Mouse (Mus musculus): ENCODE data around the gene Dph5. TPM values are rescaled to one million over a fixed set of nuclear protein-coding genes. Genes with fewer than 3 reads are reported as not detected.

Dph5 gene
- polyA plus RNA-seq, 1 experiment from 2014 or later, result 21.8 TPM

GRCm38 (mm10) chr3:115971891-115972646, 84.4 kb downstream of the Dph5 start:
- WGBS, result 95% methylated on average over 14 of the region's 14 CpGs
- H3K4me2 ChIP-seq (ENCODE audit: low read length), result no peak overlapping the region
- no peak overlapping the region for H3K4me3 ChIP-seq (ENCODE audit: low read depth, low read length)
- peaks cover 5% of the 10 kb centered on the region; the same call in 1 of the 2 replicates for H3K36me3 ChIP-seq (ENCODE audit: control insufficient read depth, insufficient read depth, low read length)
- H3K4me1 ChIP-seq (ENCODE audit: control insufficient read depth, insufficient read depth, low read length), result no peaks in the 10 kb centered on the region
- H3K9me3 ChIP-seq (replicated peaks; ENCODE audit: control insufficient read depth, low read length, poor library complexity, severe bottlenecking), result no peaks in the 10 kb centered on the region
- no peak overlapping the region for H3K27ac ChIP-seq (ENCODE audit: low read length)
- ATAC-seq, result no peak
- H3K9ac ChIP-seq (ENCODE audit: low read depth, low read length), result no peak overlapping the region
- no peaks in the 10 kb centered on the region for H3K27me3 ChIP-seq (ENCODE audit: control insufficient read depth, insufficient read depth, low read depth, low read length)

GRCm38 (mm10) chr3:115974228-115974627, 86.6 kb downstream of the Dph5 start:
- Histone ChIP-seq H3K4me1 (ENCODE audit: control insufficient read depth, insufficient read depth, low read length) (no peaks in the 10 kb centered on the region), H3K27ac (ENCODE audit: low read length) (no peak overlapping the region), H3K4me3 (ENCODE audit: low read depth, low read length) (no peak overlapping the region), H3K9me3 (replicated peaks; ENCODE audit: control insufficient read depth, low read length, poor library complexity, severe bottlenecking) (no peaks in the 10 kb centered on the region), H3K27me3 (ENCODE audit: control insufficient read depth, insufficient read depth, low read depth, low read length) (no peaks in the 10 kb centered on the region), H3K36me3 (ENCODE audit: control insufficient read depth, insufficient read depth, low read length) (peaks cover 10% of the 10 kb centered on the region; the same call in 1 of the 2 replicates), H3K9ac (ENCODE audit: low read depth, low read length) (no peak overlapping the region), H3K4me2 (ENCODE audit: low read length) (no peak overlapping the region)
- ATAC-seq, result no peak
- 92% methylated on average over 6 of the region's 6 CpGs for WGBS

GRCm38 (mm10) chr3:115974995-115975394, 87.4 kb downstream of the Dph5 start:
- Histone ChIP-seq H3K9me3 (replicated peaks; ENCODE audit: control insufficient read depth, low read length, poor library complexity, severe bottlenecking) (no peaks in the 10 kb centered on the region), H3K9ac (ENCODE audit: low read depth, low read length) (no peak overlapping the region), H3K36me3 (ENCODE audit: control insufficient read depth, insufficient read depth, low read length) (peaks cover 10% of the 10 kb centered on the region; the same call in 1 of the 2 replicates), H3K4me1 (ENCODE audit: control insufficient read depth, insufficient read depth, low read length) (no peaks in the 10 kb centered on the region), H3K4me3 (ENCODE audit: low read depth, low read length) (no peak overlapping the region), H3K27ac (ENCODE audit: low read length) (no peak overlapping the region), H3K4me2 (ENCODE audit: low read length) (no peak overlapping the region), H3K27me3 (ENCODE audit: control insufficient read depth, insufficient read depth, low read depth, low read length) (no peaks in the 10 kb centered on the region)
- 91% methylated on average over 10 of the region's 10 CpGs for WGBS
- no peak for ATAC-seq

- H3K9ac ChIP-seq (ENCODE audit: low read depth, low read length), result no peak overlapping the region
- no peaks in the 10 kb centered on the region for H3K4me1 ChIP-seq (ENCODE audit: control insufficient read depth, insufficient read depth, low read length)
- no peaks in the 10 kb centered on the region for H3K9me3 ChIP-seq (replicated peaks; ENCODE audit: control insufficient read depth, low read length, poor library complexity, severe bottlenecking)
- no peak overlapping the region for H3K4me2 ChIP-seq (ENCODE audit: low read length)
- no peaks in the 10 kb centered on the region for H3K27me3 ChIP-seq (ENCODE audit: control insufficient read depth, insufficient read depth, low read depth, low read length)
- peaks cover 14% of the 10 kb centered on the region; the same call in 1 of the 2 replicates for H3K36me3 ChIP-seq (ENCODE audit: control insufficient read depth, insufficient read depth, low read length)
- no peak for ATAC-seq
- 42% methylated on average over 1 of the region's 1 CpGs for WGBS
- no peak overlapping the region for H3K4me3 ChIP-seq (ENCODE audit: low read depth, low read length)
- no peak overlapping the region for H3K27ac ChIP-seq (ENCODE audit: low read length)
These were observed 91.4 kb downstream of the Dph5 start for GRCm38 (mm10) chr3:115979000-115979399.

- WGBS, result 95% methylated on average over 8 of the region's 8 CpGs
- Histone ChIP-seq H3K36me3 (ENCODE audit: control insufficient read depth, insufficient read depth, low read length) (peaks cover 8% of the 10 kb centered on the region), H3K4me3 (ENCODE audit: low read depth, low read length) (no peak overlapping the region)
These were observed 95.6 kb downstream of the Dph5 start for GRCm38 (mm10) chr3:115983217-115983616.

More at GRCm38 (mm10) chr3:115983217-115983616, 95.6 kb downstream of the Dph5 start:
- Histone ChIP-seq H3K27me3 (ENCODE audit: control insufficient read depth, insufficient read depth, low read depth, low read length) (no peaks in the 10 kb centered on the region), H3K9me3 (replicated peaks; ENCODE audit: control insufficient read depth, low read length, poor library complexity, severe bottlenecking) (no peaks in the 10 kb centered on the region), H3K27ac (ENCODE audit: low read length) (no peak overlapping the region), H3K9ac (ENCODE audit: low read depth, low read length) (no peak overlapping the region), H3K4me2 (ENCODE audit: low read length) (no peak overlapping the region), H3K4me1 (ENCODE audit: control insufficient read depth, insufficient read depth, low read length) (no peaks in the 10 kb centered on the region)
- no peak for ATAC-seq

Small RNA genes within 50 kb of the gene (microRNA-seq; reads per million reads assigned to microRNA genes)
- not detected for gene Mir669n

Other genes starting within 250 kb of the Dph5 start
- 23.6 and 29.9 TPM in 2 replicates for gene S1pr1, start 172.8 kb upstream of the Dph5 start, polyA plus RNA-seq (2015; fragmentation: Nextera tagmentation; extraction: Ambion mirVana)
- gene Slc30a7, start 119.6 kb downstream of the Dph5 start, polyA plus RNA-seq (2015; fragmentation: Nextera tagmentation; extraction: Ambion mirVana), result 14.2 and 19.5 TPM in 2 replicates
- gene Extl2, start 119.6 kb downstream of the Dph5 start, polyA plus RNA-seq (2015; fragmentation: Nextera tagmentation; extraction: Ambion mirVana), result 30.0 and 30.1 TPM in 2 replicates
- gene Vcam1, start 241.9 kb downstream of the Dph5 start, polyA plus RNA-seq (2015; fragmentation: Nextera tagmentation; extraction: Ambion mirVana), result 30.8 and 39.8 TPM in 2 replicates

Measured in midbrain, embryonic 16.5 days (tissue).